Mouse (Mus musculus) midbrain, postnatal 0 days (tissue): ENCODE measurements around the gene Tha1. TPM values are rescaled to one million over a fixed set of nuclear protein-coding genes. Genes with fewer than 3 reads are reported as not detected.

Experiments used
- ATAC-seq: fragments of 200-750 bp; cut with Nextera tagmentation; 2 replicates; pipeline ENCODE4 v1.8.0; 2017; ENCODE audit warnings: moderate number of reproducible peaks, mild to moderate bottlenecking, moderate TSS enrichment, moderate library complexity; ENCODE audit not compliant: low FRiP score
- DNase-seq: peaks from one replicate; pipeline ENCODE4 v3.0.0-alpha.2; 2015; ENCODE audit warnings: low spot score
- H3K27ac ChIP-seq: fragments of 300-500 bp; sonication (generic); 2 replicates; pipeline ENCODE4 v1.5.1; 2014; ENCODE audit warnings: low read depth, mild to moderate bottlenecking, low read length, mixed read lengths
- H3K27me3 ChIP-seq: fragments of 300-500 bp; sonication (generic); 2 replicates; pipeline ENCODE4 v1.6.1; 2014; ENCODE audit warnings: low read length, control low read depth, mixed read lengths; ENCODE audit not compliant: insufficient read depth
- H3K36me3 ChIP-seq: fragments of 300-500 bp; sonication (generic); 2 replicates; pipeline ENCODE4 v1.6.1; 2014; ENCODE audit warnings: low read length, control low read depth, mixed read lengths; ENCODE audit not compliant: insufficient read depth
- H3K4me1 ChIP-seq: fragments of 300-500 bp; sonication (generic); 2 replicates; pipeline ENCODE4 v1.6.1; 2014; ENCODE audit warnings: mild to moderate bottlenecking, control low read depth, antibody characterized with exemption, low read length, mixed read lengths; ENCODE audit not compliant: insufficient read depth
- H3K4me2 ChIP-seq: fragments of 300-500 bp; sonication (generic); 2 replicates; pipeline ENCODE4 v1.6.1; 2014; ENCODE audit warnings: low read depth, mild to moderate bottlenecking, low read length, mixed read lengths; ENCODE audit not compliant: poor library complexity, severe bottlenecking
- H3K4me3 ChIP-seq: fragments of 300-500 bp; sonication (generic); 2 replicates; pipeline ENCODE4 v1.5.1; 2014; ENCODE audit warnings: low read depth, mild to moderate bottlenecking, low read length, moderate library complexity
- H3K9ac ChIP-seq: fragments of 300-500 bp; sonication (generic); replicated peaks from 2 replicates; pipeline ENCODE4 v1.6.1; 2014; ENCODE audit warnings: mild to moderate bottlenecking, low read length, moderate library complexity, mixed read lengths; ENCODE audit not compliant: poor library complexity, severe bottlenecking
- H3K9me3 ChIP-seq: fragments of 300-500 bp; sonication (generic); 2 replicates; pipeline ENCODE4 v1.6.1; 2016; ENCODE audit warnings: low read length, control low read depth
- CTCF ChIP-seq: IDR thresholded peaks from 2 replicates; pipeline ENCODE4 v1.5.1; 2016; ENCODE audit warnings: antibody characterized with exemption, mild to moderate bottlenecking
- WGBS: fragments of 180-500 bp; shearing (Covaris S2); extraction: QIAGEN DNeasy Blood & Tissue Kit; methylation state at CpG from one replicate; pipeline ENCODE4 v1.1.7; 2014; 5-methylcytosine and 5-hydroxymethylcytosine counted together
- polyA plus RNA-seq: library from polyadenylated mRNA; unstranded; fragments of >200 nt; fragmentation: Nextera tagmentation; extraction: Ambion mirVana; gene quantifications from 2 replicates; pipeline ENCODE4 v1.2.1, GENCODE M21; 2015
- total RNA-seq: library from RNA; depleted of rRNA; stranded (reverse); fragments of >200 nt; gene quantifications from 2 replicates; pipeline ENCODE4 v1.2.3, GENCODE M21; 2014

The Tha1 gene
- total and polyA plus RNA-seq, 2 experiments from 2014 or later = 3.0 to 3.8 TPM

GRCm38 (mm10) chr11:117879676-117880075 is 6.4 kb upstream of the Tha1 start:
- no peak overlapping the region for H3K27ac ChIP-seq
- H3K36me3 ChIP-seq = no peaks in the 10 kb centered on the region
- no peaks in the 10 kb centered on the region for H3K27me3 ChIP-seq

DNA sequence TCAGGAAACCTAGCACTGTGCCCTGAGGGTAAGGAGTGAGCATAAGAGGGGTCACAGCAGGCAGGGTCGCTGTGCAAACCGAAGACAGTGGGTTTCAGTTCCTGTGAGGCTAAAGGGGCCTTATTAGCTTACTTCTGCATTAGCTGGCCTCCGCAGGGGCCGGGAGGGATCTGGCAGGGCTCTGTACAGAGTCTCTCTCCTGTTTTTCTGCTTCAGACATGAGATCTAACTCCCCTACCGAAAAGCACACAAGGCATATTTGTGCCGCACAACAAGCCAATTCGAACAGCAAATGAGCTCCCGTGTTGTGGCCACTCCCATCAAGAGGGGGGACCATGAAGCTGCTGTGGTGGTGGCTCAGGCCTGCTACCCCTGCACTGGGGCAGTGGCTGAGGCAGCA is 5.6 kb upstream of the Tha1 start:
- 30% methylated on average over 8 of the region's 8 CpGs for WGBS
- Histone ChIP-seq H3K4me1 (no peaks in the 10 kb centered on the region; the same call in 1 of the 2 replicates), H3K36me3 (no peaks in the 10 kb centered on the region), H3K4me2 (no peak overlapping the region), H3K27ac (no peak overlapping the region), H3K9me3 (no peaks in the 10 kb centered on the region), H3K27me3 (no peaks in the 10 kb centered on the region), H3K4me3 (no peak overlapping the region), H3K9ac (no peak overlapping the region)
- TF ChIP-seq CTCF = no peak
- ATAC-seq (no peak), DNase-seq (peak; percentile 66)

More at GRCm38 (mm10) chr11:117879676-117880075, 6.4 kb upstream of the Tha1 start:
- 87% methylated on average over 6 of the region's 6 CpGs for WGBS
- H3K4me2 ChIP-seq = no peak overlapping the region
- no peaks in the 10 kb centered on the region for H3K9me3 ChIP-seq
- H3K4me1 ChIP-seq = no peaks in the 10 kb centered on the region; the same call in 1 of the 2 replicates
- TF ChIP-seq CTCF = no peak
- ATAC-seq = no peak
- H3K4me3 ChIP-seq = no peak overlapping the region
- DNase-seq = no peak
- no peak overlapping the region for H3K9ac ChIP-seq

DNA sequence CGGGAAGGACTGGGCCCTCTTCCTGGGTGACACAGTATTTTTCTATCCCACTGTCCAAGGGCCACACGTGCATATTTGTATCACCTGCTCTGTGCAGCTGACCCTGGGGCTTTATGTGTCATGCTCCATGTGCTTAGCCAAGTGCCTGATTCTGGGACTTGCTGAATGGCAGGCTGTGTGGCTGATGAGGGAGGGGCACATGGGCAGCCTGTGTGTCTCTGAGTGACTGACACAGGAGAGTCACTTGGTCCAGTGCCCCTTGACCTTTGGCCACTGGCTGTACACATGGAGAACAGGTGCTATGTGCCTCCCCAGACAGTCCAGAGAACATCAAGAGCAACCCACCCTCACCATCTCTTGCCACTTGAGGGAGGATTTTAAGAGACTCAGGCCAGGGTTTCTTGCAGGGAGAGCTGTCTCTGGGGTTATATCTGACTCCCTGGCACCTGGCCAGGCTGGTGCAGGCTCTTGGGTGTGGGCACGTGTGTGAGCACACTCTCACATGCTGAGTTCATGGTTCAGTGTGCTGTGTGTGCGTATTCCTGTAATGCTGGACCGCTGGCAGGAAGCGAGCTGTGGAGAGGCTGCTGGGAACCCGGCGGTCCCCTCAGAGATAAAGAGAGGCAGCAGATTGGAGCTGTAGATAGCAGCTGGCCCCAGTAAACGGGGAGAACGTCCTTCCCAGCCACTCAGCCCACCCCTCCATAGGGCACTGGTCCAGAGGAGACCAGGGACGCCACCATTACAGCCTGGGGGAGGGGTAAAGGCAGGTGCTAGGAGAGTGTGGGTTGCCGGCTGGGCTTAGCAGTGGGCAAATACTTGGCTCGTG is 4.8 kb upstream of the Tha1 start:
- Histone ChIP-seq H3K4me1 (no peaks in the 10 kb centered on the region; the same call in 1 of the 2 replicates), H3K4me3 (no peak overlapping the region), H3K36me3 (no peaks in the 10 kb centered on the region), H3K4me2 (no peak overlapping the region), H3K27ac (no peak overlapping the region), H3K27me3 (no peaks in the 10 kb centered on the region), H3K9me3 (no peaks in the 10 kb centered on the region), H3K9ac (no peak overlapping the region)
- DNase-seq (peak; percentile 83), ATAC-seq (peak; percentile 56)
- WGBS = 20% methylated on average over 13 of the region's 13 CpGs
- TF ChIP-seq CTCF = no peak

DNA sequence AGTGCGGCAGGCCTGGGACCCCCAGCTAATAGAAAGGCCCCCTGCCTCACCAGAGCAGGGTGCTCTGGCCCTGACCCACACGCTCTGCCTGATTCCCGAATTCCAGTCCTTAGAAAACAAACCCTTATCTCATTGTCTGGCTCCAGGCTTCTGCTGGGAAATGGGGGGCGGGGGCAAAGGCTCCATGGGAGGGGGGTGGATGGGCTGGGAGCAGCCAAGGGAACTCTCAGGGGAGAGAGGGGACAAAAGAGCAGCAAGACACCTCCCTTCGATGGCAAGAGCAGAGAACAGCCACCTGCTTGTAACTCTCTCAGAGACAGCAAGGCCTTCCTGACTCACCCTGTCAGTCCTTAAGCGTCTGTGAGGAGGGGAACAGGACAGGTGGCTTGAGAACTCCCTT is 2.4 kb upstream of the Tha1 start:
- DNase-seq = no peak
- Histone ChIP-seq H3K27me3 (no peaks in the 10 kb centered on the region), H3K9ac (no peak overlapping the region), H3K27ac (no peak overlapping the region), H3K4me3 (no peak overlapping the region), H3K9me3 (no peaks in the 10 kb centered on the region), H3K4me2 (no peak overlapping the region), H3K36me3 (no peaks in the 10 kb centered on the region), H3K4me1 (no peaks in the 10 kb centered on the region; the same call in 1 of the 2 replicates)
- ATAC-seq = no peak
- TF ChIP-seq CTCF = no peak
- WGBS = 29% methylated on average over 6 of the region's 6 CpGs

- no peak overlapping the region for H3K4me2 ChIP-seq
- H3K27me3 ChIP-seq = no peaks in the 10 kb centered on the region
- H3K4me3 ChIP-seq = no peak overlapping the region
- WGBS = 57% methylated on average over 4 of the region's 4 CpGs
- peak; percentile 65 for TF ChIP-seq CTCF
- H3K9ac ChIP-seq = no peak overlapping the region
- ATAC-seq (no peak), DNase-seq (peak; percentile 22)
- no peak overlapping the region for H3K27ac ChIP-seq
- H3K9me3 ChIP-seq = no peaks in the 10 kb centered on the region
- no peaks in the 10 kb centered on the region for H3K36me3 ChIP-seq
- H3K4me1 ChIP-seq = no peaks in the 10 kb centered on the region; the same call in 1 of the 2 replicates
Measured at GRCm38 (mm10) chr11:117874419-117874818, 1.1 kb upstream of the Tha1 start.

- Histone ChIP-seq H3K4me3 (no peak overlapping the region), H3K36me3 (0 out of 2 replicates have a peak, but pooled peaks cover 3% of the 10 kb centered on the region), H3K4me2 (peak overlapping the region; percentile 99), H3K27me3 (no peaks in the 10 kb centered on the region; the same call in 1 of the 2 replicates), H3K27ac (no peak overlapping the region), H3K9ac (no peak overlapping the region), H3K4me1 (no peaks in the 10 kb centered on the region), H3K9me3 (no peaks in the 10 kb centered on the region)
- WGBS = 68% methylated on average over 12 of the region's 12 CpGs
- no peak for TF ChIP-seq CTCF
- ATAC-seq (no peak), DNase-seq (no peak)
Measured at GRCm38 (mm10) chr11:117871911-117872584, 1.2 kb downstream of the Tha1 start.
